Mouse (Mus musculus): ENCODE results near the gene Cyb5r2. TPM values are rescaled to one million over a fixed set of nuclear protein-coding genes. Genes with fewer than 3 reads are reported as not detected.

Cyb5r2 gene
- polyA plus RNA-seq, 1 experiment, result not detected

- Histone ChIP-seq H3K27ac (ENCODE audit: insufficient read depth, low read depth, low read length) (no peak overlapping the region), H3K27me3 (ENCODE audit: control insufficient read depth, insufficient read depth, low read length) (no peaks in the 10 kb centered on the region), H3K36me3 (ENCODE audit: control insufficient read depth, insufficient read depth, low read length) (peaks cover 31% of the 10 kb centered on the region), H3K4me1 (ENCODE audit: control insufficient read depth, insufficient read depth, insufficient read length, low read length) (no peaks in the 10 kb centered on the region), H3K4me3 (ENCODE audit: low read depth, low read length) (no peak overlapping the region)
- WGBS, result 83% methylated on average over 9 of the region's 9 CpGs
- TF ChIP-seq POLR2A (IDR thresholded peaks at IDR 0.05; ENCODE audit: low read depth, low read length) (no peak), CTCF (IDR thresholded peaks at IDR 0.05; ENCODE audit: extremely low read depth, insufficient read length, insufficient replicate concordance, low read depth, low read length) (no peak)
These were observed 10.4 kb downstream of the Cyb5r2 start for GRCm38 (mm10) chr7:107747476-107747875.

- no peak overlapping the region for H3K27ac ChIP-seq (ENCODE audit: insufficient read depth, low read depth, low read length)
- H3K36me3 ChIP-seq (ENCODE audit: control insufficient read depth, insufficient read depth, low read length), result peaks cover 34% of the 10 kb centered on the region
- H3K4me1 ChIP-seq (ENCODE audit: control insufficient read depth, insufficient read depth, insufficient read length, low read length), result no peaks in the 10 kb centered on the region
- H3K4me3 ChIP-seq (ENCODE audit: low read depth, low read length), result no peak overlapping the region
- H3K27me3 ChIP-seq (ENCODE audit: control insufficient read depth, insufficient read depth, low read length), result no peaks in the 10 kb centered on the region
- WGBS, result 84% methylated on average over 8 of the region's 8 CpGs
- TF ChIP-seq POLR2A (IDR thresholded peaks at IDR 0.05; ENCODE audit: low read depth, low read length) (no peak), CTCF (IDR thresholded peaks at IDR 0.05; ENCODE audit: extremely low read depth, insufficient read length, insufficient replicate concordance, low read depth, low read length) (no peak)
These were observed 11.8 kb downstream of the Cyb5r2 start for GRCm38 (mm10) chr7:107746036-107746435.

GRCm38 (mm10) chr7:107745111-107745510 lies 12.7 kb downstream of the Cyb5r2 start:
- H3K4me1 ChIP-seq (ENCODE audit: control insufficient read depth, insufficient read depth, insufficient read length, low read length), result no peaks in the 10 kb centered on the region
- no peaks in the 10 kb centered on the region for H3K27me3 ChIP-seq (ENCODE audit: control insufficient read depth, insufficient read depth, low read length)
- WGBS, result 78% methylated on average over 2 of the region's 2 CpGs
- no peak overlapping the region for H3K4me3 ChIP-seq (ENCODE audit: low read depth, low read length)
- no peak for TF ChIP-seq POLR2A (IDR thresholded peaks at IDR 0.05; ENCODE audit: low read depth, low read length)
- TF ChIP-seq CTCF (IDR thresholded peaks at IDR 0.05; ENCODE audit: extremely low read depth, insufficient read length, insufficient replicate concordance, low read depth, low read length), result no peak
- no peak overlapping the region for H3K27ac ChIP-seq (ENCODE audit: insufficient read depth, low read depth, low read length)
- peaks cover 39% of the 10 kb centered on the region for H3K36me3 ChIP-seq (ENCODE audit: control insufficient read depth, insufficient read depth, low read length)

GRCm38 (mm10) chr7:107744454-107744853 lies 13.4 kb downstream of the Cyb5r2 start:
- TF ChIP-seq CTCF (IDR thresholded peaks at IDR 0.05; ENCODE audit: extremely low read depth, insufficient read length, insufficient replicate concordance, low read depth, low read length), result no peak
- no peak for TF ChIP-seq POLR2A (IDR thresholded peaks at IDR 0.05; ENCODE audit: low read depth, low read length)
- 84% methylated on average over 4 of the region's 4 CpGs for WGBS

GRCm38 (mm10) chr7:107742963-107743465 lies 14.8 kb downstream of the Cyb5r2 start:
- TF ChIP-seq CTCF (IDR thresholded peaks at IDR 0.05; ENCODE audit: extremely low read depth, insufficient read length, insufficient replicate concordance, low read depth, low read length) (no peak), POLR2A (IDR thresholded peaks at IDR 0.05; ENCODE audit: low read depth, low read length) (no peak)
- no peaks in the 10 kb centered on the region for H3K27me3 ChIP-seq (ENCODE audit: control insufficient read depth, insufficient read depth, low read length)
- 81% methylated on average over 10 of the region's 10 CpGs for WGBS
- H3K36me3 ChIP-seq (ENCODE audit: control insufficient read depth, insufficient read depth, low read length), result peaks cover 54% of the 10 kb centered on the region
- H3K27ac ChIP-seq (ENCODE audit: insufficient read depth, low read depth, low read length), result no peak overlapping the region
- H3K4me3 ChIP-seq (ENCODE audit: low read depth, low read length), result no peak overlapping the region
- no peaks in the 10 kb centered on the region for H3K4me1 ChIP-seq (ENCODE audit: control insufficient read depth, insufficient read depth, insufficient read length, low read length)

More at GRCm38 (mm10) chr7:107744454-107744853, 13.4 kb downstream of the Cyb5r2 start:
- Histone ChIP-seq H3K4me1 (ENCODE audit: control insufficient read depth, insufficient read depth, insufficient read length, low read length) (no peaks in the 10 kb centered on the region), H3K27ac (ENCODE audit: insufficient read depth, low read depth, low read length) (no peak overlapping the region), H3K27me3 (ENCODE audit: control insufficient read depth, insufficient read depth, low read length) (no peaks in the 10 kb centered on the region), H3K4me3 (ENCODE audit: low read depth, low read length) (no peak overlapping the region), H3K36me3 (ENCODE audit: control insufficient read depth, insufficient read depth, low read length) (peaks cover 41% of the 10 kb centered on the region)

- Histone ChIP-seq H3K27ac (ENCODE audit: insufficient read depth, low read depth, low read length) (no peak overlapping the region), H3K4me3 (ENCODE audit: low read depth, low read length) (no peak overlapping the region), H3K4me1 (ENCODE audit: control insufficient read depth, insufficient read depth, insufficient read length, low read length) (no peaks in the 10 kb centered on the region), H3K36me3 (ENCODE audit: control insufficient read depth, insufficient read depth, low read length) (peaks cover 46% of the 10 kb centered on the region), H3K27me3 (ENCODE audit: control insufficient read depth, insufficient read depth, low read length) (no peaks in the 10 kb centered on the region)
- WGBS, result 28% methylated on average over 2 of the region's 2 CpGs
- no peak for TF ChIP-seq CTCF (IDR thresholded peaks at IDR 0.05; ENCODE audit: extremely low read depth, insufficient read length, insufficient replicate concordance, low read depth, low read length)
These were observed 19.1 kb downstream of the Cyb5r2 start for GRCm38 (mm10) chr7:107738726-107739125.

- TF ChIP-seq CTCF (IDR thresholded peaks at IDR 0.05; ENCODE audit: extremely low read depth, insufficient read length, insufficient replicate concordance, low read depth, low read length) (no peak), POLR2A (IDR thresholded peaks at IDR 0.05; ENCODE audit: low read depth, low read length) (no peak)
- no peak overlapping the region for H3K4me3 ChIP-seq (ENCODE audit: low read depth, low read length)
- 70% methylated on average over 2 of the region's 2 CpGs for WGBS
- H3K27me3 ChIP-seq (ENCODE audit: control insufficient read depth, insufficient read depth, low read length), result no peaks in the 10 kb centered on the region
- H3K27ac ChIP-seq (ENCODE audit: insufficient read depth, low read depth, low read length), result no peak overlapping the region
- H3K4me1 ChIP-seq (ENCODE audit: control insufficient read depth, insufficient read depth, insufficient read length, low read length), result no peaks in the 10 kb centered on the region
- peaks cover 43% of the 10 kb centered on the region for H3K36me3 ChIP-seq (ENCODE audit: control insufficient read depth, insufficient read depth, low read length)
These were observed 24.7 kb downstream of the Cyb5r2 start for GRCm38 (mm10) chr7:107733162-107733561.

Data from small intestine, adult 2 months (tissue).